Mouse (Mus musculus): ENCODE measurements around the gene Krt10.

GRCm38 (mm10) chr11:99361423-99361822 is 27.7 kb downstream of the Krt10 start:
- TF ChIP-seq CTCF (IDR thresholded peaks at IDR 0.05; ENCODE audit: borderline replicate concordance, insufficient read depth, low read length) (no peak), POLR2A (IDR thresholded peaks at IDR 0.05; ENCODE audit: low read depth, low read length) (no peak)
